Mouse (Mus musculus) ES-E14 (cell line): ENCODE measurements around the gene Ppm1h.

ENCODE experiments used
- CHD2 ChIP-seq: IDR thresholded peaks from 2 replicates; pipeline ENCODE4 v1.6.1; 2014; ENCODE audit warnings: mild to moderate bottlenecking, low read depth, low read length, inconsistent platforms
- HCFC1 ChIP-seq: IDR thresholded peaks from 2 replicates; pipeline ENCODE4 v1.6.1; 2012; ENCODE audit warnings: low read length, inconsistent platforms, borderline replicate concordance; ENCODE audit not compliant: insufficient read depth
- MAFK ChIP-seq: IDR thresholded peaks from 2 replicates; pipeline ENCODE4 v1.6.1; 2014; ENCODE audit warnings: mild to moderate bottlenecking, low read depth, low read length, inconsistent platforms; ENCODE audit not compliant: insufficient read depth
- ZC3H11A ChIP-seq: IDR thresholded peaks from 2 replicates; pipeline ENCODE4 v1.6.1; 2012; ENCODE audit warnings: low read depth, mild to moderate bottlenecking, inconsistent platforms, low read length, borderline replicate concordance
- ZNF384 ChIP-seq: IDR thresholded peaks from 2 replicates; pipeline ENCODE4 v1.6.1; 2012; ENCODE audit warnings: low read depth, low read length, inconsistent platforms

- TF ChIP-seq HCFC1: no peak
- no peak for TF ChIP-seq MAFK
- no peak for TF ChIP-seq ZC3H11A
- no peak for TF ChIP-seq ZNF384
- TF ChIP-seq CHD2: no peak
Measured at GRCm38 (mm10) chr10:122738526-122738925, 60.0 kb downstream of the Ppm1h start.
